Mouse (Mus musculus) granulocyte monocyte progenitor cell, adult 5-6 weeks (primary cell): ENCODE results near the gene Scnn1g. TPM values are rescaled to one million over a fixed set of nuclear protein-coding genes. Genes with fewer than 3 reads are reported as not detected.

Experiments
- ATAC-seq: replicated peaks from 2 replicates; pipeline ENCODE4 v1.8.0; 2016; ENCODE audit warnings: mild to moderate bottlenecking, moderate TSS enrichment, inconsistent platforms; ENCODE audit not compliant: poor library complexity, severe bottlenecking
- total RNA-seq, 2 experiments: library from RNA; stranded (forward) in 1 of 2; stranded (reverse) in 1 of 2; fragments of 200-712, 200-1000 nt in 1 of 2; fragments of >200 nt in 1 of 2; fragmentation: Nextera tagmentation in 1 of 2; gene quantifications; 2 replicates each; pipeline ENCODE4 v1.2.3; 2014 to 2017

The Scnn1g gene
- total RNA-seq, 2 experiments from 2014 or later = not detected

GRCm38 (mm10) chr7:121768983-121769382 lies 34.7 kb downstream of the Scnn1g start:
- no peak for ATAC-seq

- no peak for ATAC-seq
Measured at GRCm38 (mm10) chr7:121778553-121778952, 44.3 kb downstream of the Scnn1g start.

- ATAC-seq = no peak
Measured at GRCm38 (mm10) chr7:121778980-121779379, 44.7 kb downstream of the Scnn1g start.

GRCm38 (mm10) chr7:121779409-121779808 lies 45.1 kb downstream of the Scnn1g start:
- no peak for ATAC-seq

- no peak for ATAC-seq
Measured at GRCm38 (mm10) chr7:121782188-121782909, 48.1 kb downstream of the Scnn1g start.

GRCm38 (mm10) chr7:121785651-121786228 lies 51.5 kb downstream of the Scnn1g start:
- no peak for ATAC-seq

GRCm38 (mm10) chr7:121797781-121798180 lies 63.5 kb downstream of the Scnn1g start:
- no peak for ATAC-seq

- ATAC-seq = no peak
Measured at GRCm38 (mm10) chr7:121802471-121802870, 68.2 kb downstream of the Scnn1g start.

GRCm38 (mm10) chr7:121803011-121803410 lies 68.7 kb downstream of the Scnn1g start:
- ATAC-seq = no peak

GRCm38 (mm10) chr7:121805811-121806496 lies 71.7 kb downstream of the Scnn1g start:
- ATAC-seq = no peak

GRCm38 (mm10) chr7:121807726-121808580 lies 73.7 kb downstream of the Scnn1g start:
- ATAC-seq = no peak

Other genes with a start within 250 kb of the Scnn1g start
- 10.6 and 11.3 TPM in 2 replicates for gene Usp31, start 27.2 kb upstream of the Scnn1g start, total RNA-seq (2014; fragmentation: Nextera tagmentation)
- 7.6 and 9.1 TPM in 2 replicates for gene Usp31, start 27.2 kb upstream of the Scnn1g start, total RNA-seq (2017)
- not detected in 2 replicates for gene Scnn1b, start 130.6 kb downstream of the Scnn1g start, total RNA-seq (2014; fragmentation: Nextera tagmentation)
- not detected in 2 replicates for gene Scnn1b, start 130.6 kb downstream of the Scnn1g start, total RNA-seq (2017)
- 18.0 and 24.0 TPM in 2 replicates for gene Cog7, start 247.2 kb downstream of the Scnn1g start, total RNA-seq (2014; fragmentation: Nextera tagmentation)
- gene Cog7, start 247.2 kb downstream of the Scnn1g start, total RNA-seq (2017) = 16.9 and 20.0 TPM in 2 replicates